Mouse (Mus musculus) erythroblast, adult 5-6 weeks (primary cell): ENCODE results near the gene Mrpl57. TPM values are rescaled to one million over a fixed set of nuclear protein-coding genes. Genes with fewer than 3 reads are reported as not detected.
A peak's percentile ranks its signal among the peaks of the same experiment; 100 is the strongest.
"Not testable (repeated sequence)": the region's sequence is repeated elsewhere in the genome, so short reads cannot be mapped to it uniquely, and the experiment has no call there.

Source experiments
- ATAC-seq: replicated peaks from 2 replicates; pipeline ENCODE4 v1.8.0; 2016; ENCODE audit warnings: moderate number of reproducible peaks, mild to moderate bottlenecking, moderate TSS enrichment, inconsistent platforms; ENCODE audit not compliant: poor library complexity, low FRiP score, severe bottlenecking
- total RNA-seq, 2 experiments: library from RNA; stranded (forward) in 1 of 2; stranded (reverse) in 1 of 2; fragments of 150-400 nt in 1 of 2; fragments of 200-764, 138-1000 nt in 1 of 2; gene quantifications; 2 replicates each; pipeline versions ENCODE4 v1.2.3 to v1.2.4; 2015 to 2017; ENCODE audit warnings: low replicate concordance in 2 of 2

The Mrpl57 gene
- total RNA-seq (2015; ENCODE audit: low replicate concordance): 4.0 and 15.5 TPM in 2 replicates
- 5.3 and 10.4 TPM in 2 replicates for total RNA-seq (2017; ENCODE audit: low replicate concordance)

- ATAC-seq: peak; percentile 90
Measured at GRCm38 (mm10) chr14:57825788-57826751, at the start of gene Mrpl57, which contains the start of gene Ska3. Gene Mrpl57 (plus strand): TSS chr14:57826234. Gene Ska3 (minus strand): TSS chr14:57826185.

- no peak for ATAC-seq
Measured at GRCm38 (mm10) chr14:57787406-57787805, 38.6 kb upstream of the Mrpl57 start.

- ATAC-seq: no peak
Measured at GRCm38 (mm10) chr14:57789311-57789710, 36.7 kb upstream of the Mrpl57 start.

- ATAC-seq: no peak
Measured at GRCm38 (mm10) chr14:57789759-57790158, 36.3 kb upstream of the Mrpl57 start.

GRCm38 (mm10) chr14:57791171-57791570 is 34.9 kb upstream of the Mrpl57 start:
- no peak for ATAC-seq

GRCm38 (mm10) chr14:57797551-57797950 is 28.5 kb upstream of the Mrpl57 start:
- peak; percentile 47 for ATAC-seq

- peak; percentile 97 for ATAC-seq
Measured at GRCm38 (mm10) chr14:57797991-57798931, 27.8 kb upstream of the Mrpl57 start, which contains the start of gene Sap18. Gene Sap18 (plus strand): TSS chr14:57798180.

GRCm38 (mm10) chr14:57803731-57804130 is 22.3 kb upstream of the Mrpl57 start:
- no peak for ATAC-seq

- ATAC-seq: peak; percentile 61
Measured at GRCm38 (mm10) chr14:57808558-57808957, 17.5 kb upstream of the Mrpl57 start.

- no peak for ATAC-seq
Measured at GRCm38 (mm10) chr14:57810886-57811285, 15.1 kb upstream of the Mrpl57 start.

- ATAC-seq: no peak
Measured at GRCm38 (mm10) chr14:57811844-57812243, 14.2 kb upstream of the Mrpl57 start.

GRCm38 (mm10) chr14:57820839-57821238 is 5.2 kb upstream of the Mrpl57 start:
- no peak for ATAC-seq

GRCm38 (mm10) chr14:57827284-57827683 is 1.2 kb downstream of the Mrpl57 start:
- ATAC-seq: no peak

- ATAC-seq: no peak
Measured at GRCm38 (mm10) chr14:57833526-57833925, 7.5 kb downstream of the Mrpl57 start.

GRCm38 (mm10) chr14:57835157-57835556 is 9.1 kb downstream of the Mrpl57 start:
- no peak for ATAC-seq

GRCm38 (mm10) chr14:57844535-57844934 is 18.5 kb downstream of the Mrpl57 start:
- peak; percentile 77 for ATAC-seq

- not testable (repeated sequence) for ATAC-seq
Measured at GRCm38 (mm10) chr14:57848061-57848460, 22.0 kb downstream of the Mrpl57 start.

GRCm38 (mm10) chr14:57848646-57849045 is 22.6 kb downstream of the Mrpl57 start:
- no peak for ATAC-seq

- peak; percentile 72 for ATAC-seq
Measured at GRCm38 (mm10) chr14:57850330-57850729, 24.3 kb downstream of the Mrpl57 start.

GRCm38 (mm10) chr14:57852961-57853360 is 26.9 kb downstream of the Mrpl57 start:
- no peak for ATAC-seq
